Mouse (Mus musculus): Measurements from ENCODE around the gene Gm21750. TPM values are rescaled to one million over a fixed set of nuclear protein-coding genes. Genes with fewer than 3 reads are reported as not detected.
"Not testable (repeated sequence)": the region's sequence is repeated elsewhere in the genome, so short reads cannot be mapped to it uniquely, and the experiment has no call there.

Gm21750 gene
- polyA plus RNA-seq (2015; fragmentation: Nextera tagmentation; extraction: Ambion mirVana): not detected in 2 replicates

DNA sequence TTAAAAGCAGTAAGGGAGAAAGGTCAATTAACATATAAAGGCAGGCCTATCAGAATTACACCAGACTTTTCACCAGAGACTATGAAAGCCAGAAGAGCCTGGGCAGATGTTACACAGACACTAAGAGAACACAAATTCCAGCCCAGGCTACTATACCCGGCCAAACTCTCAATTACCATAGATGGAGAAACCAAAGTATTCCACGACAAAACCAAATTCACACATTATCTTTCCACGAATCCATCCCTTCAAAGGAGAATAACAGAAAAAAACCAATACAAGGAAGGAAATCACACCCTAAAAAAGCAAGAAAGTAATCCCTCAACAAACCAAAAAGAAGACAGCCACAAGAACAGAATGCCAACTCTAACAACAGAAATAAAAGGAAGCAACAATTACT, at the start of gene Gm21750:
Gene Gm21750, plus strand, starts transcription at position 301 of the 400 bp plus-strand sequence.
- not testable (repeated sequence) for H3K27ac ChIP-seq (replicated peaks); ATAC-seq (ENCODE audit: insufficient read depth); H3K36me3 ChIP-seq (replicated peaks); H3K9ac ChIP-seq; H3K4me3 ChIP-seq (replicated peaks); H3K27me3 ChIP-seq; H3K9me3 ChIP-seq (replicated peaks); H3K4me2 ChIP-seq; H3K4me1 ChIP-seq (replicated peaks)
- 46% methylated on average over 3 of the region's 3 CpGs for whole genome bisulfite sequencing (ENCODE audit: insufficient replicate concordance)

DNA sequence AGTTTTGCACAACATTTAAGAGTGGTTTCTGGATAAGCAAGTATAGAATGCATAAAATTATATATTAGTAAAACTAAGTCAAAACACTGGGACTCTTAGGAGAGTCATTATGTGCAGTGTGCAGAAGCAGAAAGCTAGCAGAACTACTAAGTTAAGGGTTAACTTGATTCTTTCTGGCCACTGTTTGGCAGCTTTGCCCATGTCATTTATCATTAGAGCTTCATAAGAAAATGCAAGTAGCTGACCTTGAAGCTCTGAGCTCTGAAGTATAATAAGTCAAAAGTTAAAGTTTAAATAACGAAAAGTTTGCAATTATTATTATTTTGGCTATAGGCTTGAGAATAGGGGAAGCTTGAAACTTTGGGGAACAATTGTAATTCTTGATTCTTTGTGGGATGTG, 46.1 kb upstream of the Gm21750 start:
- ATAC-seq (ENCODE audit: insufficient read depth); H3K9ac ChIP-seq; H3K4me3 ChIP-seq (replicated peaks); H3K27me3 ChIP-seq; H3K4me1 ChIP-seq (replicated peaks); H3K4me2 ChIP-seq; H3K36me3 ChIP-seq (replicated peaks); H3K27ac ChIP-seq (replicated peaks); H3K9me3 ChIP-seq (replicated peaks): not testable (repeated sequence)
- 30% methylated on average over 1 of the region's 1 CpGs for WGBS (ENCODE audit: insufficient replicate concordance)

DNA sequence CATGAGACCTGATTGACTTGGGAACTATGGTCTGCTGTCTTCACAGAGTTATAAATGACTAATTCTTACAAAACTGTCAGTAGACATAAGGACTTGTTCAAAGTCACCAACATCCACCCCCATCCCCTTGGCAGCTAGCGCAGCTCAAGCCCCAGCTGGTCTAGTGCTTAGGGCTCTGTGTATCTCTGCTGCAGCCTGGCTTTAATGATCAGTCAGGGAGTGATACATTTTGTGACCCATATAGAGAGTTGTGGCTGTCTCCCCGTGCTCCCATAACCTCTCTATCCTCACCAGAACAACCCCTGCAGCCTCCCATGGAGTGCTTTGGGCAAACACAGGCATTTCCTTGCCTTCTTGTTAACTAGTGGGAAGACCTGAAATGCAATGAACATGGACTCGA, 40.1 kb upstream of the Gm21750 start:
- no peak overlapping the region for H3K27ac ChIP-seq (replicated peaks)
- ATAC-seq (ENCODE audit: insufficient read depth): no peak
- H3K4me3 ChIP-seq (replicated peaks): no peak overlapping the region
- H3K27me3 ChIP-seq: no peaks in the 10 kb centered on the region
- no peak overlapping the region for H3K9ac ChIP-seq
- no peak overlapping the region for H3K4me2 ChIP-seq
- no peaks in the 10 kb centered on the region for H3K36me3 ChIP-seq (replicated peaks)
- H3K4me1 ChIP-seq (replicated peaks): no peaks in the 10 kb centered on the region
- WGBS (ENCODE audit: insufficient replicate concordance): 52% methylated on average over 3 of the region's 3 CpGs
- H3K9me3 ChIP-seq (replicated peaks): no peaks in the 10 kb centered on the region

DNA sequence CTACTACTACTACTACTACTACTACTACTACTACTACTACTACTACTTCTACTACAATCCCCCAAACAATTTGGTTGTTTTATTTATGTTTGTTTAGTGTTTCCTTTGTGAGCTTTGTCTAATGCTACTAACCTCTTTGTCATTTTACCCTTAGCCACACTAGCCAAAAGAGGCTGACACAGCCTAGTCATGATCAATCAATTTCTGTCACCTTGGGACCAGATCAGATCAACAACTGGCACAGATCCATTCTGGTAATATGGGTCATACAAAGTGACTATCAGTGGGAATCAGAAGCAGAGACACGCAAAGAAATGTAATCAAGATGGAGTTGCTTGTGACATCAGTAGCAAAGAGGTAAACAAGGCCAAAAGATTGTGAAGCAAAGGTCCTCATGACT, 38.0 kb upstream of the Gm21750 start:
- no peak overlapping the region for H3K27ac ChIP-seq (replicated peaks)
- no peak for ATAC-seq (ENCODE audit: insufficient read depth)
- H3K9me3 ChIP-seq (replicated peaks): no peaks in the 10 kb centered on the region
- H3K27me3 ChIP-seq: no peaks in the 10 kb centered on the region
- no peak overlapping the region for H3K9ac ChIP-seq
- H3K4me1 ChIP-seq (replicated peaks): no peaks in the 10 kb centered on the region
- WGBS (ENCODE audit: insufficient replicate concordance): 44% methylated on average over 1 of the region's 1 CpGs
- H3K4me3 ChIP-seq (replicated peaks): no peak overlapping the region
- no peak overlapping the region for H3K4me2 ChIP-seq
- no peaks in the 10 kb centered on the region for H3K36me3 ChIP-seq (replicated peaks)

DNA sequence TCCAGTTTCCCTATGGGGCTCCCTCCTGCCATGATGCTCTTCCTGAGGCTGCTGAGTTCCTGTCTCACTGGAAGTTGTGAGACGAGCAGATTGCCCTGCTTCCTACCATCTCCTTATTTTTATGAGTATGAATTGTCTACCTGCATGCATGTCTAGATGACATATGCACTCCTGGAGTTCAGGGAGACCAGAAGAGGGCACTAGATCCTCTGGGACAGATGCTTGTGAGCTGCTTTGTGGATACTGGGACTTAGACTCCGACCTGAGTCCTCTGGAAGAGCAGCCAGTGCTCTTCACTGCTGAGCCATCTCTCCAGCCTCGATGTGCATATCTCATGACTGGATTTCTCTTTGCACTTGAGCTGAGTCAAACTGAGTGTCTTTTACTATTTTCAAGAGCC, 35.6 kb upstream of the Gm21750 start:
- ATAC-seq (ENCODE audit: insufficient read depth): no peak
- H3K4me1 ChIP-seq (replicated peaks): no peaks in the 10 kb centered on the region
- H3K4me3 ChIP-seq (replicated peaks): no peak overlapping the region
- no peak overlapping the region for H3K4me2 ChIP-seq
- no peaks in the 10 kb centered on the region for H3K9me3 ChIP-seq (replicated peaks)
- no peaks in the 10 kb centered on the region for H3K36me3 ChIP-seq (replicated peaks)
- no peaks in the 10 kb centered on the region for H3K27me3 ChIP-seq
- no peak overlapping the region for H3K9ac ChIP-seq
- no peak overlapping the region for H3K27ac ChIP-seq (replicated peaks)
- 38% methylated on average over 3 of the region's 3 CpGs for WGBS (ENCODE audit: insufficient replicate concordance)

DNA sequence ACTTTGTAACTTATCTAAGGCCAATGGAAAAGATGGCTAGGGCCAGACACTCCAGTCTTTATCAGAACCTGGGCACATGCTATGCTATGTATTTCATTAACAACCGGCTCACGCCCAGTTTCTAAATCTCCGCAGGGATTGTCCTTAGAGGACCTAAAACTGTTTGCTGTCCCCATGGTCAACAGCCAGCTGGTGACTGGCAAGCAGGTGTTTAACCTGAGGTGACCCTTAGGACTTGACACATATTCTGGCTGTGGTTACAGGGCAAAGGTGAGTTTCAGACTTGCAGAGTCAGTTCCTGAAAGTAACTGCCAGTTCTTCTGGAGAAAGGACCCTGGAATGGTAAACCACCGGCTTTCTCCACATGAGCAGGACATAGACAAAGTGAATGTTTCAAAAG, 29.5 kb upstream of the Gm21750 start:
- Histone ChIP-seq H3K9me3 (replicated peaks) (no peaks in the 10 kb centered on the region), H3K27me3 (no peaks in the 10 kb centered on the region), H3K27ac (replicated peaks) (no peak overlapping the region), H3K4me3 (replicated peaks) (no peak overlapping the region), H3K36me3 (replicated peaks) (no peaks in the 10 kb centered on the region), H3K4me2 (no peak overlapping the region), H3K4me1 (replicated peaks) (no peaks in the 10 kb centered on the region), H3K9ac (no peak overlapping the region)
- 56% methylated on average over 4 of the region's 4 CpGs for WGBS (ENCODE audit: insufficient replicate concordance)
- no peak for ATAC-seq (ENCODE audit: insufficient read depth)

DNA sequence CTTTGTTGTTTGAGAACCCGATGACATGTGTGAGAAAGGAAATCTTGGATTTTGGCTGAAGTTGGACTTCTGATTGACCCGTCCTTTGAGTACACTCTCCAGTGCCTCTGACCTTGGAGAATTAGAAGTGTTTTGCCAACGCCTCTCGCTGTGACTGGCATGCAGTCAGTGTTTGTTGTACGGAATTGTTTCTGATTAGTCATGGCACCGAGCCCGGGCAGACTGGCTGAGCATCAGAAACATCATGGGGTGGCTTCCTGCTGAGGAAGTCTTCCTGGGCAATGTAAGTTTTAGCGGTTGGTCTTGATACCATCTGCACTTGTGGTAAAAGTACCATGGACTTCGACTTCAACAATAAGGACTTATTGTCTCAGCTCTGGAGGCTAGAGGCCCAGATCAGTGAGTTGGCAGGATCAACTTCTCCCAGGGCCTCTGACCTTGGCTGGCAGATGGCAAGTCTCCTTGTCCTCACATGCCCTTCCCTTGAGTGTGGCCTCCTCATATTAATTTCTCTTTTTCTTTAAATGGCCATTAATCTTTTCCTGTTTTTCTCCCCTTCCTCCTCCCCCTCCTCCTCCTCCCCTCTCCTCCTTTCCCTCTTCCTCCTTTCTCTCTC, 28.3 kb upstream of the Gm21750 start:
- no peak overlapping the region for H3K4me3 ChIP-seq (replicated peaks)
- no peak overlapping the region for H3K4me2 ChIP-seq
- no peaks in the 10 kb centered on the region for H3K36me3 ChIP-seq (replicated peaks)
- H3K9me3 ChIP-seq (replicated peaks): no peaks in the 10 kb centered on the region
- no peak overlapping the region for H3K27ac ChIP-seq (replicated peaks)
- H3K27me3 ChIP-seq: no peaks in the 10 kb centered on the region
- ATAC-seq (ENCODE audit: insufficient read depth): no peak
- H3K4me1 ChIP-seq (replicated peaks): no peaks in the 10 kb centered on the region
- WGBS (ENCODE audit: insufficient replicate concordance): 52% methylated on average over 9 of the region's 9 CpGs
- no peak overlapping the region for H3K9ac ChIP-seq

DNA sequence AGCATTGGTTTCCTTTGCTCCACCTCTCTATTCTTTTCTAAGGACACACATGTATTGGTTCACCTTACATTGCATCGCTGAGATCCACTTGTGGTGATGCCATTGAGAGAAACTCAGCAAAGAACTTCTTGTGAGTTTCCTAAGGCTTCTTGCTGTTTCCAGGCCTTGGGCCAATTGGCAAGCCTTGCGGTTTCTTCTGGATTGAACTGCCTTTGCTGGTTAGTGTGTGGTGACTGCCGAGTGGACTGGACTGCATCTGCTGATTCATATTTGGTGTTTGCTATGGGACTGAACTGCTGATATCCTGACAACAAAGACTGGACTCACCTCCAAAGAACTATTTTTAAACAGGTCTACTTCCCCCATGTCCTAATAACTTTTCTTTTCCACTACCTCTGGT, 26.7 kb upstream of the Gm21750 start:
- no peak overlapping the region for H3K27ac ChIP-seq (replicated peaks)
- H3K9me3 ChIP-seq (replicated peaks): no peaks in the 10 kb centered on the region
- H3K4me1 ChIP-seq (replicated peaks): no peaks in the 10 kb centered on the region
- H3K36me3 ChIP-seq (replicated peaks): no peaks in the 10 kb centered on the region
- H3K4me2 ChIP-seq: no peak overlapping the region
- ATAC-seq (ENCODE audit: insufficient read depth): no peak
- no peak overlapping the region for H3K4me3 ChIP-seq (replicated peaks)
- H3K9ac ChIP-seq: no peak overlapping the region
- no peaks in the 10 kb centered on the region for H3K27me3 ChIP-seq
- WGBS (ENCODE audit: insufficient replicate concordance): 69% methylated on average over 3 of the region's 3 CpGs

DNA sequence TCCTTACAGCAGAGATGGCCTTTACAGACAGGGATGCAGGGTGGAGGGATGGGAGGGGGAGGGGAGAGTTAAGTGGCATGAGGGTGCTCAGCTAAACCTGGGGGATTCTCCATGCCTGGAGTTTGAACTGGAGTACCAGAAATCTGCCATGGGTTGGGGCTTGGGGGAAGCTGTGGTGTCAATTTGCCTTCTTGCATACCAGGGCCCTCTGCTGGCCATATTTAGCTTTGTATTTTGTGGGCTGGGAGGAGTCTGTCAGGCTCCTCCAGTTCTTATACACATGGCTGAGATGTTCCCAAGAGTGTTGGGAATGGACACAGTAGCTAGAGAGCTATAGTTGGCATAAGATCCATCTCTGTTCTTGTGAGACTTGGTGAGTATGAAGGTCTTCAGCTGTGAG, 23.6 kb upstream of the Gm21750 start:
- ATAC-seq (ENCODE audit: insufficient read depth): no peak
- no peak overlapping the region for H3K4me3 ChIP-seq (replicated peaks)
- H3K9me3 ChIP-seq (replicated peaks): no peaks in the 10 kb centered on the region
- no peak overlapping the region for H3K27ac ChIP-seq (replicated peaks)
- H3K9ac ChIP-seq: no peak overlapping the region
- H3K4me1 ChIP-seq (replicated peaks): no peaks in the 10 kb centered on the region
- H3K4me2 ChIP-seq: no peak overlapping the region
- no peaks in the 10 kb centered on the region for H3K27me3 ChIP-seq
- no peaks in the 10 kb centered on the region for H3K36me3 ChIP-seq (replicated peaks)

DNA sequence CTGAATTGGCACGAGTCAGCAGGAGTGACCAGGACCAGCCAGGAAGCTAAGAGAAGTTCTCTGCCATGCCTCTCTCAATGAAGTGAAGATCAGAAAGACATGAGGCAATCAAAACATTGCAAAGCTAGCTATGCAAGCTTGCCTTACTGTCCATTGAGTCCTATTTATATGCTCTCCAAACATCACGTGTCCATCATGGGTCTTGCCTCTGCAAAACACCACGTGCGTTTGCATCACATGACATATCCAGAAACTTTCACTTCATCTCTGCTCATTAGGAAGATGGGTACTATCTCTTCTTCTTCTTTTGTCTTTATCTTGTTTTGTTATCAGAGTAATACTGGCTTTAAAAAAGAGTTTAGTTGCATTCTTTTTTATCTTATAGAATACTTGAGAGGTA, 10.8 kb upstream of the Gm21750 start:
- no peak for ATAC-seq (ENCODE audit: insufficient read depth)
- no peak overlapping the region for H3K4me3 ChIP-seq (replicated peaks)
- no peaks in the 10 kb centered on the region for H3K27me3 ChIP-seq
- no peak overlapping the region for H3K4me2 ChIP-seq
- 69% methylated on average over 4 of the region's 4 CpGs for WGBS (ENCODE audit: insufficient replicate concordance)
- no peaks in the 10 kb centered on the region for H3K9me3 ChIP-seq (replicated peaks)
- H3K4me1 ChIP-seq (replicated peaks): no peaks in the 10 kb centered on the region
- no peaks in the 10 kb centered on the region for H3K36me3 ChIP-seq (replicated peaks)
- no peak overlapping the region for H3K9ac ChIP-seq
- H3K27ac ChIP-seq (replicated peaks): no peak overlapping the region

DNA sequence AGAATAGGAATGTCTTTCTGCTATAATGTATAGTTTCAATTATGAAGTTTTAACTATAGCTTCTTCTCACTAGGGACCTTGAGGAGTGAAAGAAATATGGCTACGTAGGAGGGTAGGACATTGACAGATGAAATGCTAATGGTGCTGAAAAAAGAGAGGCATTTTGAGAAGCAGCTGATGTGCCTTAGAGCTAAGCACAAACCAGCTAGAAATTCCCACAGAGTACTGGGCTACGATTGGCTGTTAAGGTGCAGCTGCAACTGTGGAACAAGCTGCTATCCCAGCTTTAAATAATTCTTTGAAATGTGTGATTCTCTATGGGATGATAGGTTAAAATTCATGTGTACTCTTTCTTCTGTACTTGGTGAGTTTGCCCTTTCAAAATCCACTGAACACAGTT, 9.1 kb downstream of the Gm21750 start:
- WGBS (ENCODE audit: insufficient replicate concordance): 58% methylated on average over 2 of the region's 2 CpGs
- Histone ChIP-seq H3K4me1 (replicated peaks) (no peaks in the 10 kb centered on the region), H3K4me2 (no peak overlapping the region), H3K36me3 (replicated peaks) (no peaks in the 10 kb centered on the region), H3K27ac (replicated peaks) (no peak overlapping the region), H3K9ac (no peak overlapping the region), H3K4me3 (replicated peaks) (no peak overlapping the region), H3K27me3 (no peaks in the 10 kb centered on the region), H3K9me3 (replicated peaks) (no peaks in the 10 kb centered on the region)
- ATAC-seq (ENCODE audit: insufficient read depth): no peak

DNA sequence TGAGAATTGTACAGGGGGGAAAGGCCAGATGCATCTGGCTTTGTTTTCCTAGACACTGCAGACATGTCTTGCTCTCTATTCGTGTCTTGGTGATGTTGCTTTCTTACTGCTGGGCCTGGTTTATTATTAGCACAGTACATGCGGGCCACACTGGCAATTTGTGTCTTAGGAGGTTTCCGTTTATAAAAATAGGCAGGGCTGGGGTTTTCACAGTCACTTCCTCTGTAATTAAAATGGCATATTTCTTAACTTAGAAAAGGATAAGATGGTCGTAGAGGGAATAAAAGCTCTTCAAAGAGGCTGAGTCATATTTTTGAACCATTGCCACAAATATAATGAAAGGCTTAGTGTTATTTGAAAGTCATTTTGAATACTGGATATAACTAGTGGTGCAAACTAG, 26.7 kb downstream of the Gm21750 start:
- no peaks in the 10 kb centered on the region for H3K36me3 ChIP-seq (replicated peaks)
- H3K27me3 ChIP-seq: no peaks in the 10 kb centered on the region
- ATAC-seq (ENCODE audit: insufficient read depth): no peak
- H3K4me3 ChIP-seq (replicated peaks): no peak overlapping the region
- H3K27ac ChIP-seq (replicated peaks): no peak overlapping the region
- H3K9ac ChIP-seq: no peak overlapping the region
- 22% methylated on average over 4 of the region's 4 CpGs for WGBS (ENCODE audit: insufficient replicate concordance)
- H3K4me2 ChIP-seq: no peak overlapping the region
- H3K4me1 ChIP-seq (replicated peaks): no peaks in the 10 kb centered on the region
- no peaks in the 10 kb centered on the region for H3K9me3 ChIP-seq (replicated peaks)
